Mouse (Mus musculus): ENCODE data around the gene Gm15013. TPM values are rescaled to one million over a fixed set of nuclear protein-coding genes. Genes with fewer than 3 reads are reported as not detected.
A peak's percentile ranks its signal among the peaks of the same experiment; 100 is the strongest.
"Not testable (repeated sequence)": the region's sequence is repeated elsewhere in the genome, so short reads cannot be mapped to it uniquely, and the experiment has no call there.

The Gm15013 gene
- total RNA-seq (2022): not detected

DNA sequence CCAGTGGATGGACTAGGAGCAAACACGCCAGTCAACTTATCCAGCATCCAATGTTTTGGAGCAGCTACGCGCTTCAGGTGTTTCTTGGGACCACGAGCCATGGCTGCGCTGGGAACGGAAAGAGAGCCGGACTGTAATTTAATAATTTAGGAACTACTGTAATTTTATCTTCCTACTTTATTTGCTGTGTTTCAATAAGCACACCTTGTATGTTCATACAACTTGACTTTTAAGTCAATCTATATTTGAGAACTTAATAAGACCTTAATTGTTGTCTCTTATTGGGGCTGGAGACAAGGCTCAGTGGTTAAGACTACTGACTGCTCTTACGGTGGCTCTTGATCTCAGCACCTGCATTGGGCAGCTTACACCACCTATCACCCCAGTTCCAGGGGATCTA, at the start of gene Gm15013:
TSS of gene Gm15013 (minus strand) at position 101 of the 400 bp plus-strand sequence.
- DNase-seq (ENCODE audit: low spot score in 2 of 2): no peak

DNA sequence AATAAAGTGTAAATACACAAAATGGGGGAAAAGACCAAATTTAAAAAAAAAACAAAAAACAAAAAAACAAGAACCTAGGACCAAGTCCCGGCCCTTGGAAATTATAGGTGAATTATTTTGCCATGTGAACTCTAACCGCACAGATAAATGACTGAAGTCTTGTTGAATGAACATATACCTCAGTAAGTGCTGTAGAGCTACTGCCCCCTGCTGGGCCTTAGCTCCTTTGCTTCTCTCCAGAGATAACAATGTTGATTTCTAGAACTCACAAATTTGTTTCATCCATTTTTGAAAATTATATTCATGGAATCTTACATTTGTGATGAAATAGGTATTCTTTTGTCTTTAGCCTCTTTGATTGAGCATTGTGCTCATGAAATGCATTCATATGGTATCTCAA, 48.3 kb upstream of the Gm15013 start:
- no peak for DNase-seq (ENCODE audit: low spot score in 2 of 2)

DNA sequence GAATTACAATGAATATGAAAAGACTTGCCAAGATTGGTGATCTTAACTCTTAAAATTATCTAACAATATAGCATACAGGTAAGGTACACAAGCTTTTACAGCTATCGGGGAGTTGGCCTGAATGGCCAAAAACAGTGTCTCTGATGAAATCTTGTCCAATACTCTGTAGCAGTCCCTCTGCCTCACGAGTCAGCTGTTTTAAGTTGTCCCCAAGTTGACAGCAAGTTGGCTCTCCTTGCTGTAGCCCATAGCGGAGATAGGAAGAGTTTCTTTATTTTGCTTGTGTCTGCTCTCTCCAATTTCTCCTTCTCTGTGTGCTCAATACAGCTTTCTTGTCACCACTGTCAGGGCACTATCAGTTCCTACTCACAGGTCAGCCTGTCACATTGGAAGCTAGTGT, 44.4 kb upstream of the Gm15013 start:
- not testable (repeated sequence) for DNase-seq (ENCODE audit: low spot score in 2 of 2)

DNA sequence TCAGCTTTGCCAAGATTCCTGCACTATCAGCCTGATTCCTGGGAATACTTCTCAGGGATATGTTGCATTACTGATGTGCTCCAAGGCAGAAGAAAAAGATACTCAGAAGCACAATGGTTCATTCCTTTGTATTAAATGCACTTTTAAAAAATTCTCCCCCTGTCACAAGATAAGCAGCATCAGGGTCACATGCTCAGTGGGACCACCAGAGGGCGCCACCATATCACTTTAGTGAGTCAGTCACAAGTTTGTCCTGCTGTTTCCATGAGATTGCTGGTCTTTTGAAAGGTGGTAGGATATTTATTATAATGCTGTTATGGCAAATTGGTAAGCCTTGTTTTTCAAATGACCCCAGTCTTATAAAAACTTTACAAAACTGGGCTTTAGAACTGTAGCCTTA, 37.6 kb upstream of the Gm15013 start:
- DNase-seq (ENCODE audit: low spot score in 2 of 2): no peak

DNA sequence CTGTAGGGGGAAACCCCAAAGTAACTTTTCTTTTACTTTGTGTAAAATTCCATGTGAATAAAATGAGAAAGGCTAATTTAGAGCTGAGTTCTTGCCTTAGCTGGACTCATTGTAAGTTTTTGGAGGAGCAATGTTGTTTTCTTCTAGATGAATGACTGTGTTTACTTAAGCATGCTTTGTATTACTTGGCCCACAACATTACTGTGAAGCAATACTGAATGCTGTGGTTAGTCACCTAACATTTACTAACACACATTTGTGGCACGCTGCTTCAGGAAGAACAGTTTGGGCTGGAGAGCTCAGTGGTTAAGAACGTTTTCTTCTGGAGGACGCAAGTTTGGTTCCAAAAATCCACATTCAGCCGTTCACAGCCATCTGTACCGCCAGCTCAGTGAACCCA, 22.8 kb upstream of the Gm15013 start:
- DNase-seq (ENCODE audit: low spot score in 2 of 2): no peak

DNA sequence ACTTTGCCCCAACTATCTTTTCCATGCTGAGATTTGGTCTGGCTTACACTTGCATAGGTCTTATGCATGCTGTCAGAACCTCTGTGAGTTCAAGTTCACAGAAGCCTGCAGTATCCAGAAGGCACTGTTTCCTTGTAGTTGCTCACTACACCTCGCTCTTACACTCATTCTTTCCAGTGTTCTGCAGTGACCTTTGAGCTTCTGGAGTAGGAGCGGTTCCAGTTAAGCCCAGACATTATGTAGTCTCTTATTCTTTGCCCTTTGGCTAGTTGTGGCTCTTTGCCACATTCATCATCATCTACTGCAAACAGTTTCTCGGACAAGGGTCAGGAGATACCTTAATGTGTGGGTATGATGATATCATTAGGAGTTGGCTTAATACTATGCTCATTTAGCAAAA, 16.3 kb upstream of the Gm15013 start:
- DNase-seq (ENCODE audit: low spot score in 2 of 2): no peak

DNA sequence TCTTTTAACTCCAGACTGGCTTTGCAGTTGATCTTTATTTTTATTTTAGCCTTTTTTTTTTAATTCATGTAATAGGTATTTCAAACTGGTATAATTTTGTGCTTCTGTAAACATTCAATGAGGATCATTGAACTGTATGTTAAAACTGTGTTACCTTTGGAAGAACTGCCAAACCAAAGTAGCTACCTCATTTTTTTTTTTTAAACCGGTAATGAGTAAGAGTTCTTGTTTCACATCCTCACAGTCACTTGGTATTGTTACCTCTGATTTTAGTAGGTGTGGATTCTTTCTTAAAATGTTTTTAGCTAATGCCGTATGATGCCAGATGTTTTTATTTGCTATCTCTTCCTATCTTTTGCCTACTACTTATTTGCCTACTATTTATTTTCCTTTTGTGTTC, 8.1 kb upstream of the Gm15013 start:
- DNase-seq (ENCODE audit: low spot score in 2 of 2): no peak

DNA sequence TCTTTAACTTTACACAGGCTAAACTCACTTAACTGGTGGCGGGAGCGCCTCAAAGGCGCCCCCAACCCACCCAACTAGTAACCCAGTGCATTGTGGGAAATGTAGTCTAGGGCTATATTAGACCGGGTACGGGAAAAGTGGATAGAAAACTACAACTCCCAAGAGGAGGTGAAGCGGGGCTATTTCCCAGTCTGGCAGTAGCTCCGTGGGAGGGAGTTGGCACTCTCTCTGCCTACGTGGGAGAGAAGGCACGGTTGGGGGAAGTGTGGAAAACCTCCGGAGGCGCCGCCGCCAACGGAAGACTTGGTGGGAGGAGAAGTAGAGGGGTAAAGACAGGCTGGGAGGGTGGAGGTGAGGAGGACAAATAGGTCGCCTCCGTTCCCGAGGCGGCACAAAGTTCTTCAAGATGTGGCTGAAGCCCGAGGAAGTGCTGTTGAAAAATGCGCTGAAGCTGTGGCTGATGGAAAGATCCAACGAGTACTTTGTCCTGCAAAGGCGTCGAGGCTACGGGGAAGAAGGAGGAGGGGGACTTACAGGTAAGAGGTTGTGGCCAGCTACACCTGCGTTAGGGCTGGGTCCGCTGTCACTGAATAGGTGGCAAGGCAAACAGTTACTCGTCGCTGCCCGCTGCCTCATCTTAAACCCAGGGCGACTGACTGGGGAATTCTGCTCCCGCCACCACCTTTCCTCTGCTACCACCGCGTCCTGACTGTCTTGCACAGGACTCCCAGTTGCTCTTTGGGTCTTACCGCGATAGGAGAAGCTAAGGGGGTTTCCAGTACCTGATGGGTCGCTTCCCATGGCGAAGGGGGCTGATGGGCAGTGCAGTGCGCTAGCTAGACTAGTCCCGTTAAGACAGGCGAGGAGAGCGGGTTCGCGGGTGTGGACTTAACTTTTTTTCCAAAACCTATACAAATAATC, 29.2 kb downstream of the Gm15013 start, which contains the start of gene Tbc1d8b:
TSS of gene Tbc1d8b (plus strand) at position 222 of the 921 bp plus-strand sequence.
- peak; percentile 69 to 74 for DNase-seq (ENCODE audit: low spot score in 2 of 2)

DNA sequence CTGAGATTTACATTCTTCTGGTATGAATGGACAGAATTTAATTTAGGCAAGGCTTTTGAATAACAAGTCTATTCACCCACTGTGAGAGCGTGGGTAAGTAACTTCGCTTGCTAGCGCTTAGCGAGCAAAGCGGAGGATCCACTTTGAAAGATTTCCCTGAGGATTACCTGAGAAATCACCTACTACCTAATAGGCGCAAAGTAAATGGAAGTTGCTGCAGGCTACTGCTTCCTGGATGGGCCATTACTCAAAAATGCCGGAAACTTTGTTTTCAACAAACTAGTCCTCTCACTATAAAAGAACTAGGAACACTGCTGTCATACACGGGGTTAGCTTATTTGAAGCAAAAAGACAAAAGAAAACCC, 29.9 kb downstream of the Gm15013 start:
- no peak for DNase-seq (ENCODE audit: low spot score in 2 of 2)

DNA sequence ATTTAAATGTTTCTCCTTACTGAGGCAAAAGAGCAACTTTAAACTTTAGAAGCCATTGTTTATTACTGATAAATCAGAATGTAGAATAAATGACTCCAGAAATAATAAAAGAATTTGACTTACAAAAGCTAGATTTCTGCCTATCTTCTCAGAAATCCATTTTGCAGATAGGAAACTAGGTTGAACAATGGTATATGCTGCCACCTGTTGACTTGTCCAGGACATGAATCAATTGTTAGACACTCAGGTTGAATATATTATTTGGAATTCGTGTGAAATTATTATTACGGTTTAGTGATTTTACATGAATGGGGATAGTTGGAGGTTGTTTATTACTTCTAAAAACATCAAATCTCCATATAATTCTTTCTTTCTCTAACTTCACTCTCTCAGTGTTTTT, 48.5 kb downstream of the Gm15013 start:
- no peak for DNase-seq (ENCODE audit: low spot score in 2 of 2)

Other genes starting within 250 kb of the Gm15013 start
- under 1 TPM in 2 of 4 experiments, not detected in 2; 0.13 to 0.51 TPM for gene D330045A20Rik, start 234.1 kb downstream of the Gm15013 start, total RNA-seq (2022)
- 10 to 100 TPM; 17.6 to 25.6 (median 23.8) TPM for gene Rnf128, start 151.2 kb downstream of the Gm15013 start, total RNA-seq (2022)
- gene Tbc1d8b, start 29.5 kb downstream of the Gm15013 start, total RNA-seq (2022): 1 to 10 TPM; 3.3 to 6.1 (median 5.0) TPM
- gene Ripply1, start 67.9 kb upstream of the Gm15013 start, total RNA-seq (2022): not detected
- gene Cldn2, start 86.3 kb upstream of the Gm15013 start, total RNA-seq (2022): under 1 TPM in 1 of 4 experiments, not detected in 3; 0.08 TPM
- gene Morc4, start 157.2 kb upstream of the Gm15013 start, total RNA-seq (2022): 1 to 10 TPM; 3.2 to 5.5 (median 3.9) TPM

Measured in gastrocnemius, adult 8-10 months (tissue).